Mouse (Mus musculus): ENCODE measurements around the gene Nop56.

The Nop56 gene

DNA sequence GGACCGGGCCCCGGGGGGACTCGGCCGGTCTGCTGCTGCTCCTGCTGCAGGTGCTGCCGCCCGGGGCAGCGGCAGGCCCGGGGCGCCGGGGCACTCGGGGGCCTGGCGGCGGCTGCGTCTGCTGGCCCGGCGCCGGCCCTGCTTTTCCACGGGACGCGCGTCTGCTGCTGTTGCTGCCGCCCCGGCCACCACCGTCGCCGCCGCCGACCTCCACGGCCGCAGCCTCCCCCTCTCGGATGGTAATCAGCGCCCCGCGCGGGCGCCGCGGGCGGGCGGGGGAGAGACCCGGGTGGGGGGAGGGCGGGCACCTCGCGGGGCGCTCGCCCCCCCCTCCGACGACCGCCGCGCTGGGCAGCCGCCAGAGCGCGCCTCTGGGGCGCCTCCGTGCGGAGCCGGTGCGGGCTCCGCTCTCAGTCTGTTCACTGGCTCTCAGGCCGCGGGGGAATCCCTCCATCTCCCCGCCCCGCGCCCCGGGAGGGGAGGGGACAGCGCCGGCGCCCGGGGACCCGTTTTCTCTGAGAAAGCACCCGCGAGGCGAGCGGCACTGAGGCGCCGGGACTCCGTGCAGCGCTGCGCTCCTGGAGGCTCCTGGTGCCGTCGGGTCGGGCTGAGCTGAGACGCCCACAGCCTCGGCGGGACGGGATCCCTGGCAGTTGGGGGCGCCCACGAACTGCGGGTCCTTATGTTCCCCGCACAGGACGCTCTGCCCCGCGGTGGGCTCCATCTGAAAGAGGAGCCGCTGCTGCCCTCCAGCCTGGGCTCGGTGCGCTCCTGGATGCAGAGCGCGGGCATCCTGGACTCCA, 21.3 kb downstream of the Nop56 start:
- WGBS = 1% methylated on average over 73 of the region's 99 CpGs

DNA sequence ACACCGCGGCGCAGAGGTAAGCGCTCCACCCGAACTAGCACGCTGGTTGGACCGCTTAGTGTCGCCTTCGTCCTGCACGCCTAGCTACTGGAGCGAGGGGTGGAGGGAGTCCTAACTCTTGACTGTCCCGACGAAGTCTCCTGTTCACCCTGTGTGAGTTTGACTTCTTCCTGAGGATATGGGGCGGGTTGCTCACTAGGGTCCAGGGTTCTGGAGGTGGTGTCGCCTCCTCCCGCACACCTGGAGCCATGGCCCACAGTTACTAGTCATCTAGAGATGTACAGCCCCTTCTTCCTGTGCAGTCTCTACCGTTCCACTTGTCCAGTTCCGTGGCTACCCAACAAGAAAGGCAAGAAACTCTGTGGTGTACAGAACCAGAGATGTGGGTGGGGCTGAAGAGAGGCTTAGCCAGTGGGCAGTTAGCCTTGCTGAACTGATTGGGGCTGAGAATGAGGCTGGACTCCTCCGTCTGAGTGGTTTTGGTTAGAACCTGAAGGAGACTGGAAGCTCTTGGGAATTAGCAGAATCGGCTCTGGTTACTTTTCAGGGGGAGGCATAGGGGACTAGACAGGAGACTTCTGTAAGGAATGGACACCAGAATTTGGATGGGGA, 22.0 kb downstream of the Nop56 start:
- WGBS = 8% methylated on average over 20 of the region's 20 CpGs

DNA sequence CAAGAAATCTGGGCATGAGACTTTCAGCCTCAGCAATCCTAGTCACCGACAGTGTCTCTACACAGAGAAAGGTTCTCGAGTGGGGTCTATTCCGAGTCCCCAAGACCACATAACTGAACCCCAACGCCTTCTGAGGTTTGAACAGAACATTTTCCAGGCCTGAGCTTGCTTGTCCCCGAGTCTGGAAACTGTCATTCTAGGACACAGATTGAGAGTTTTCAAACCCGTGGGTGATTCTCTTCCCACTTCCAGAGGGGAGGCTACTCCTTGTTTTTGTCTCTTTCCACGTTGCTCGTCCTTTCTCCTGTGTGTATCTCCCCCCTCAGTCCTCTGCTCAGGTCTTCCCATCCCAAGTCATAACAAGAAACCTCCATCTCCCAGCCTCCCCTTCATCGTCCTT, 23.4 kb downstream of the Nop56 start:
- 79% methylated on average over 9 of the region's 9 CpGs for WGBS

DNA sequence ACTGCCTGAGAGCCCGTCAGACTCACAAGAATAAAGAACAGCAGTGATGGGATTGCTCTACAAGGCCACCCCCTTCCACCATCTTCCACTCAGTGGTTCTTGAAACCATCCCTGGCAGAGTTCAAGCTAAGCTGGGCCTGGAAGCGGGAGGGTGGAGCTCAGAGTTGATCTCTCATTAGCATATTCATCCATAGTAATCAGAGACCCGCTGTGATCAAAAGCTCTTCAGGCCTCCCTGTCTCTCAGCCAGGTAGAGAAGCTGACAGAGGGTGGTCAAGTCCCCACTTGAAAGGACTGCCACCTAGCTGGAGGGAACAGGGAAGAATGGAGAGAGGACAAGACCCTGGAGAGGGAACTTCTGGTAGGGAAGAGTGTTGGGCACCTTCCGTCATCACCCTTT, 28.8 kb downstream of the Nop56 start:
- 70% methylated on average over 4 of the region's 4 CpGs for WGBS

DNA sequence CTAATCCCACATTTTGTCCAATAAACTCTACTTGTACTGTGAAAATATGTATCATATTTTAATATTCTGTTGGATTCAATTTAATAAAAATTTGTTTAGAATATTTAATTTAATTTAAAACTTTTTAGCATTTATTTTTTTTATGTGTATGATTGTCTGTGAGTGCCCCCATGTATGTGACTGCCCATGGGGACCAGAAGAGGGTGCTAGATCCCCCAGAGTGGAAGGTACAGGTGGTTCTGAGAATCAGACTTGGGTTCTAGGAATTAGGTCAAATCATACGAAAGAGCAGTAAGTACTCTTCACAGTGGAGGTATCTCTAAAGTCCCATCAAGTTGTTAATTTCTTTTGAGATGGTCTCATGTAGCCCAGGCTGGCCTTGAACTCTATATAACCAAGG, 52.8 kb downstream of the Nop56 start:
- WGBS = 92% methylated on average over 1 of the region's 1 CpGs

Measured in cerebral cortex, adult 2 months (tissue).